Mouse (Mus musculus) fibroblast of lung, adult 2 months (primary cell): ENCODE data around the gene Uhrf1bp1l.
"Not testable (repeated sequence)": the region's sequence is repeated elsewhere in the genome, so short reads cannot be mapped to it uniquely, and the experiment has no call there.

Experiments
- DNase-seq: peaks from one replicate; pipeline ENCODE4 v3.0.0-alpha.2; 2011; ENCODE audit warnings: low read depth

Gene Uhrf1bp1l

DNA sequence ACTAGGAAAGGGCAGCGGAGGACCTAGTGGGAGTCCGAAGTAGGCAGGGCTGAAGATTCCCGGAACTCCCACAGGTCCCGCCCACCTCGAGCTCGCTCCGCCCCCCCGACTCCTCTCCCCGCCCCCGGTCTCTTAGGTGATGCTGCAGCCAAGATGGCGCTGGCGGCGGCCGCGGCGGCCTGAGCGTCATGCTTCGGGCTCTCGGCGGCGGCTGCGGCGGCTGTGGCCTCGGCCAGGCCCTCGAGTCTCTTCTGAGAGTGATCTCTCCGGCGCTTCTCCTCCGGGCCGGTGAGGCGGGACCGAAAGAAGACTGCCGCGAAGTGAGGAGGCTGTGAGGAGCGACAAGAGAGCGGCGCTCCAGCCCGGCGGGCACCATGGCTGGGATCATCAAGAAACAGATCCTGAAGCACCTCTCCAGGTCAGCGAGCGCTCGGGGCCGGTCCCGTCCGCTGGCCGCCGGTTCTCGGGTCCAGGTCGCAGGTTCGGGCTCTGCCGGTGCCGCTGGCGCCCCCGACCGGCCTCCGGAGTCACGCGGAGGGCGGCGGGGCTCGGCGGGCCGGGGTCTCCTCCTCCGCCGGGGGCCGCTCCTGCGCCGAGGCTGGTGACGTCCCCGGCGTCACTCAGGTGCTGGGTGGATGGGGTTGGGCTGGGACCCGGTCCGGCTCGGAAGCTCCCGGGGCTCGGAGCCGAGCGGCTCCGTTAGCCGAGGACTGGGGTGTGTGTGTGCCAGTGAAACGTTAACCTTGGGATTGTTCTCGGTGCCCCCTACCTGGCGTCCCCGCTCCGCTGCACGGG is at the start of gene Uhrf1bp1l:
Gene Uhrf1bp1l (plus strand): TSS at position 121 of the 795 bp plus-strand sequence.
- peak; percentile 80 for DNase-seq

GRCm38 (mm10) chr10:89695194-89695911 is 49.4 kb upstream of the Uhrf1bp1l start:
- no peak for DNase-seq

- DNase-seq: not testable (repeated sequence)
Observed at GRCm38 (mm10) chr10:89696270-89696669, 48.5 kb upstream of the Uhrf1bp1l start.

GRCm38 (mm10) chr10:89697956-89698355 is 46.8 kb upstream of the Uhrf1bp1l start:
- no peak for DNase-seq

GRCm38 (mm10) chr10:89703042-89703441 is 41.7 kb upstream of the Uhrf1bp1l start:
- no peak for DNase-seq

- no peak for DNase-seq
Observed at GRCm38 (mm10) chr10:89707397-89707796, 37.4 kb upstream of the Uhrf1bp1l start.

- DNase-seq: no peak
Observed at GRCm38 (mm10) chr10:89708720-89709119, 36.1 kb upstream of the Uhrf1bp1l start.

DNA sequence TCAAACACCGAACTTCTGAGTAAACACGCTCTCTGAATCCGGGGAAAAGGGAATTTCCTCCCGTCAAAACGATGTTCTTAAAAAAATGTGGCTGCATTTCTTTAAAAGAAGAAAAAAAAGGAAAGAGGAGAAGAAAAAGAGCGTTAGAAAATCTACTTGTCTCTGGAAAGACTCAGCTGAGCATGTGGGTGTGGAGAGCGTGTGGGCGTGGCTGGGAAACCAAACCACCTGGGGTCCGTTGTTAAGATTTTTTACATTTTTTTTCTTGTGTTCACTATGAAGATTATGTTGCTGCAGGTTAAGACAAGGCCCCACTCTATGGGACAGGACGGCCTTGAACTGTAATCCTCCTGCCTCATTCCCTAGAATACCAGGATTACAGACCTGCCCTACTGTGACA is 29.9 kb upstream of the Uhrf1bp1l start:
- no peak for DNase-seq

DNA sequence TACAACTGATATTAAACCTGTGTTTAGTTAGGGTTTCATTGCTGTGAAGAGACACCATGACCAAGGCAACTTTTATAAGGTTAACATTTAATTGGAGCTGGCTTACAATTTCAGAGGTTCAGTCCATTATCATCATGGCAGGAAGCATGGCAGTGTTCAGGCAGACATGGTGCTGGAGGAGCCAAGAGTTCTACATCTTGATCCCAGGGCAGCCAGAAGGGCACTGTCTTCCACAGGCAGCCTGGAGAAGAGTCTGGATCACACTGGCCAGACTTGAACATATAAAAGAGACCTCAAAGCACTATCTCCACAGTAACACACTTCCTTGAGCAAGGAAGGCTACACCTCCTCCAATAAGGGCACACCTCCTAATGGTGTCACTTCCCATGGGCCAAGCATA is 24.5 kb upstream of the Uhrf1bp1l start:
- DNase-seq: no peak

DNA sequence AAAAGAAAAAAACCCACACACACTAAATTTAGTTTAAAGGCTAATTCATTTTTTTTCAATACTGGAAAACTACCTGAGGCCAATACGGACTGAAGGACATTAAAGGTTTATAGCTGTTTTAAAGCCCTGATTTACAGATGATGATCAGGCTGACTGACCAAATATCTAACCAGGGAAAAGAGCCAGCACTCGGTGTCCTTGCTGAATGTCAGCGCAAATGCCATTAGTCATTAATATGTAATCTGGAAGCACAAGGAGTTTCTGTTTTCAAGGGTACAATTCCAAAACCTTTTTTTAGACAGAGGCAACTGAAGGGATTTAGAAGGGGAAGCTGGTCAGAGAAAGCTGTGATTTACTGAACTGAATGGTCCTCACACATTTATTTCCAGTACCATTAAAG is 24.0 kb upstream of the Uhrf1bp1l start:
- no peak for DNase-seq

GRCm38 (mm10) chr10:89722247-89723195 is 22.3 kb upstream of the Uhrf1bp1l start:
- no peak for DNase-seq

DNA sequence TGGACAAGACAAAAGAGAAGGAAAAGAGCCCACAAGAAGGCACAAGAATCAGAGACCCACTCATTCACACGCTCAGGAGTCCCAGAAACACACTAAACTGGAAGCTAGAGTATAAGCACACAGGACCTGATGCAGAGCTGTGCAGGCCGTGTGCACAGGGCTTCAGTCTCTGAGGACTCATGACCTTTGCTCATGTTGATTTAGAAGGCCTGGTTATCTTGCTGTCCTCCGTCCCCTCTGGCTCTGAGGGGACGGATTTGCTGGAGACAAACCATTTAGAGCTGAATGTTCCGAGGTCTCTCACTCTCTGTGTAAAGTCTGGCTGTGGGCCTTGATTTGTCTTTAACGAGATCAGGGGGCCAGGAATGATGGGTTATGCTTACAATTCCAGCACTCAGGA is 14.4 kb upstream of the Uhrf1bp1l start:
- DNase-seq: no peak

DNA sequence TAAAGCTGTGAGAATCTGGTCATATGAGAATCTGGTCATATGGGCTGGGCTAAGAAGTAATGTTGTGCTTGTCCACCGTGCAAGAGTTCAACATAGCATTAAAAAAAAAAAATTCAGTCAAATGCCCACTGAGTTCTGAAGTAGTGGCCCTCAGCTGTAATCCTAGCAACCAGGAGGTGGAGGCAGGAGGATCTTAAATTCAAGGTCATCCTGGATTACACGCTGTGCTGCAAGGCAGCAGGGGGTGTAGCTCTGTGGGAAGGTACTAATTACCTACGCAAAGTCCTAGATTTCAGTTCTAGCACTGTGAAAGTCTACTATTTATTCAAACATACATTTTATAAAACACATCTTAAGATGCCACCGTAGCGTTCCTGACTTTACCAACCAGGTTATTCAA is 13.4 kb upstream of the Uhrf1bp1l start:
- no peak for DNase-seq

DNA sequence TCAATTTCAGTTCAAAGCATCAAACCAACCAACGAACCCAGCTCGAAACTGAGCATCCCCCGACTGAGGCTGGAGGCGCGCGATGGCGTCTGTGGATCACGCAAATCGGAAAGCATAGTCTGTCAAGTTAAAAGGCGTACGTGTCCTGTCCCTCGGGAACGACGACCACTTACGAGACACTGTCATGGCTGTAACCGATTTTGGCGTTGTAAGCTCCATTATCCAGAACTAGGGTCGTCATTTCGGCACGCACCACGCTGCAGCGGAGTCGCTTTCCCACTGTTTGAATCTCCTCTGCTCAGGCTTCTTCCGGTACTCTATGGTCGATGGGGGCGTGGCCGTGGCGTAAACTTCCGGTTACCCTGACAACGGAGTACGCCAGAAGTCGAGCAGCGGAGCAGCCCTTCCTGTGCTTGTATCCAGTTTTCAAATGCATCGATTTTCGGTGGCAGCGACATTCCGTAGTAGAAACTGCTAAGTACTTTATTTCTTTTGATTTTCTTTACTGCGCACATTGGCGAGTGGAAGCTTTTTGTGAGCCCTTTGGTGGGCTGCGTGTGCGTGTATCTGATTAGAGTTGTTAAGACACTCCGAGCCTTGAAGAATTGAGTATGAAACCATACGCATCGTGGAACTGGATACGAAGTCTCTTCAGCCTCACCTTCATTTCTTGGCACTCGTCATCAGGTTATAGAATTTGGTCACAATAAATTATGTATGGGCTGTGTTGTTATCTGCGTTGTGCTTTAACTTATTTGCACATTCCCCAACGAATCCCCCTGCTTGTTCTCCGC is 12.6 kb upstream of the Uhrf1bp1l start, which contains the start of gene Actr6:
Gene Actr6 (minus strand): TSS at position 295 of the 794 bp plus-strand sequence.
- peak; percentile 90 for DNase-seq

DNA sequence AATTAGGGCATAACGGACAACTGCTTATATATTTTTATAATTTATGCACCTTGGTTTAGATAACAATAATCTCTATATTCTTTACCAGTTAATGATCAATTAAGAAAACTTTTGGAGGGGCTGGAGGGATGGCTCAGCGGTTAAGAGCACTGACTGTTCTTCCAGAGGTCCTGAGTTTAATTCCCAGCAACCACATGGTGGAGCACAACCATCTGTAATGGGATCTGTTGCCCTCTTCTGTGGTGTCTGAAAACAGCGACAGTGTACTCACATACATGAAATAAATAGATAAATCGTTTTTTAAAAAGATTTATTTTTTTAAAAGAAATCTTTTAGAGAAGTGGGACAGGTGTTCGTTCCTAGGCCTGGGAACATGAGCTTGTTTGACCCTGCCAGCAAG is 7.7 kb upstream of the Uhrf1bp1l start:
- DNase-seq: no peak

- no peak for DNase-seq
Observed at GRCm38 (mm10) chr10:89737887-89738286, 6.9 kb upstream of the Uhrf1bp1l start.

- DNase-seq: no peak
Observed at GRCm38 (mm10) chr10:89738395-89738794, 6.4 kb upstream of the Uhrf1bp1l start.

- DNase-seq: no peak
Observed at GRCm38 (mm10) chr10:89739703-89740102, 5.1 kb upstream of the Uhrf1bp1l start.

GRCm38 (mm10) chr10:89740995-89741394 is 3.8 kb upstream of the Uhrf1bp1l start:
- no peak for DNase-seq

- DNase-seq: no peak
Observed at GRCm38 (mm10) chr10:89743266-89743665, 1.5 kb upstream of the Uhrf1bp1l start.

DNA sequence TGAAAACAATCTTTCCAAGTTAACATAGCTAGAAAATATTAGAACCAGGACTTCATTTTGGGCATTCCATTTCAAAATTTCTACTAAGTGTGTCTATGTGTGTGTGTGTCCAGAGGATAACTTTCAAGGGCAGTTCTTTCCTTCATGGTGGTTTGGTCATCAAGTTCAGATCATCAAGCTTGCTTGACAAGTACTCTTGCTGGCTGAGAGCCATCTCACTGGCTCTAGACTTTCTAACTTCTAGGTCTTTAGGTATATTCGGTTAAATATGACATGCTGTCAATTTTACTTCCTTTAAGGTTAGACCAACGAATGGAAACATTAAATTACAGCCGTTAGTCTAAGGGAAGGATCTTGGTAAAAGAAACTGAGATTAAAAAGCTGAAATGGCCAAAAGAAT is 450 bp upstream of the Uhrf1bp1l start:
- DNase-seq: no peak
